Mouse (Mus musculus) embryonic fibroblast, embryonic 13.5 days (primary cell): Measurements from ENCODE around the gene Ccdc86.

ENCODE experiments used
- CTCF ChIP-seq: IDR thresholded peaks from 2 replicates; pipeline ENCODE4 v1.5.1; 2011; ENCODE audit warnings: mild to moderate bottlenecking, control low read depth, low read length, moderate library complexity, borderline replicate concordance; ENCODE audit not compliant: insufficient read depth
- POLR2A ChIP-seq: IDR thresholded peaks from 2 replicates; pipeline ENCODE4 v1.6.1; 2011; ENCODE audit warnings: low read depth, mild to moderate bottlenecking, control low read depth, low read length, moderate library complexity

GRCm38 (mm10) chr19:10972660-10973059 lies 23.6 kb upstream of the Ccdc86 start:
- TF ChIP-seq CTCF = no peak
- no peak for TF ChIP-seq POLR2A
